13 mouse cellular contexts compared by ENCODE assay signal in the genomic region with DNA sequence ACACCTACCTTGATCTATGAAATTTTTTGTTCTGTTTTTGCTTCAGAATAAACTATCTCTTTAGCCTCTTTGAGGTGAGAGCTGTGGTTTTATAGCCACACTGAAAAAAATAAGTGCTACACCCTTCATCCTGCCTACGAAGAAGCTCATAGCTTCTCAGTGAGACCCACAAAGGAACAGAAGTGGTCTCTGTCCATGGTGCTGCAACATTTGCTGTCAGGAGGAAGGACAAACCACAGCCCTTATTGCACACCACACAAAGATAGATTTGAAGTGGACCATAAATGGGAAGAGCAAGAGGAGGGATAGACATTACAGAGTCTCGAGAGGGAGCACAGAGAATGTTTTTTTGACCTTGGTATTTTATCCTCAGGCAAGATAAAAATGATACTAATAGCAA. TPM values are rescaled to one million over a fixed set of nuclear protein-coding genes. Genes with fewer than 3 reads are reported as not detected.
A peak's percentile ranks its signal among the peaks of the same experiment; 100 is the strongest.
DNase-seq lines count a peak whose midpoint lies in the region; ATAC-seq and TF ChIP-seq lines count a peak whose summit lies in the region.
"Had no signal": no experiment of that assay in that cellular context is flagged by ENCODE, and none has a peak within 500 bp of the region (broad histone marks: within the 10 kb centered on the region; RNA-seq: fewer than 3 reads in every experiment).

No protein-coding gene starts in this region.

- ATAC-seq in hindbrain, postnatal 0 days, result no peak
- ATAC-seq in limb, embryonic 11.5 days (ENCODE audit: insufficient number of reproducible peaks, low FRiP score, low TSS enrichment, low read depth), result no peak
- ATAC-seq in frontal cortex, adult (ENCODE audit: low TSS enrichment), result no peak
- ATAC-seq in inflammation-experienced regulatory T-cells, adult 6 months, result no peak

- DNase-seq in hindbrain, embryonic 10.5 days (ENCODE audit: low spot score), result peak; percentile 25
- no peak for DNase-seq in hindbrain, postnatal 0 days (ENCODE audit: low spot score)
- peak; percentile 38 for DNase-seq in 416B (ENCODE audit: low read depth)
- peak; percentile 15 for DNase-seq in T-cell, adult 2 months (ENCODE audit: low spot score)
- DNase-seq in limb, embryonic 11.5 days (ENCODE audit: low spot score), result peak; percentile 69
- no peak for DNase-seq in layer of hippocampus, adult 2 months (ENCODE audit: low spot score in 2 of 2)
- DNase-seq: cerebellum, adult 18-20 months; heart, adult 2 months; kidney, adult 18-20 months had no signal

- no peak overlapping the region for H3K4me3 ChIP-seq in hindbrain, embryonic 10.5 days
- H3K4me3 ChIP-seq in hindbrain, postnatal 0 days (ENCODE audit: low read length), result no peak overlapping the region
- H3K4me3 ChIP-seq in limb, embryonic 11.5 days (ENCODE audit: low read depth, low read length), result no peak overlapping the region
- no peak overlapping the region for H3K4me3 ChIP-seq in layer of hippocampus, adult 2 months
- H3K4me3 ChIP-seq: forebrain, embryonic 12.5 days; heart, adult 2 months had no signal

- 63% methylated on average over 2 of the region's 2 CpGs for WGBS in hindbrain, embryonic 10.5 days
- WGBS in hindbrain, postnatal 0 days, result 56% methylated on average over 2 of the region's 2 CpGs
- 40% methylated on average over 2 of the region's 2 CpGs for WGBS in limb, embryonic 11.5 days

- no peak overlapping the region for H3K9ac ChIP-seq in hindbrain, postnatal 0 days (replicated peaks; ENCODE audit: low read length)
- H3K9ac ChIP-seq in limb, embryonic 11.5 days (ENCODE audit: low read length), result no peak overlapping the region
- H3K9ac ChIP-seq: forebrain, embryonic 12.5 days had no signal

- H3K27me3 ChIP-seq in hindbrain, embryonic 10.5 days (ENCODE audit: insufficient read depth, poor library complexity, severe bottlenecking), result no peaks in the 10 kb centered on the region
- no peaks in the 10 kb centered on the region for H3K27me3 ChIP-seq in hindbrain, postnatal 0 days (ENCODE audit: insufficient read depth, low read length)
- H3K27me3 ChIP-seq in limb, embryonic 11.5 days (ENCODE audit: control insufficient read depth, insufficient read depth, low read length), result no peaks in the 10 kb centered on the region
- H3K27me3 ChIP-seq: forebrain, embryonic 12.5 days had no signal

- peaks cover 20% of the 10 kb centered on the region for H3K4me1 ChIP-seq in hindbrain, embryonic 10.5 days (replicated peaks)
- H3K4me1 ChIP-seq in hindbrain, postnatal 0 days (ENCODE audit: insufficient read depth, low read length), result no peaks in the 10 kb centered on the region
- peaks cover 13% of the 10 kb centered on the region for H3K4me1 ChIP-seq in limb, embryonic 11.5 days (ENCODE audit: control insufficient read depth, insufficient read depth, low read length)

- no peaks in the 10 kb centered on the region for H3K36me3 ChIP-seq in hindbrain, embryonic 10.5 days
- H3K36me3 ChIP-seq in hindbrain, postnatal 0 days (ENCODE audit: insufficient read depth, low read length), result no peaks in the 10 kb centered on the region
- H3K36me3 ChIP-seq in limb, embryonic 11.5 days (ENCODE audit: control insufficient read depth, insufficient read depth, low read length), result no peaks in the 10 kb centered on the region
- H3K36me3 ChIP-seq: forebrain, embryonic 12.5 days; G1E had no signal

- no peak for TF ChIP-seq CTCF in hindbrain, postnatal 0 days (IDR thresholded peaks at IDR 0.05; ENCODE audit: low read depth)
- no peak for TF ChIP-seq CTCF in layer of hippocampus, adult 2 months (conservative IDR thresholded peaks at IDR 0.05)

- no peaks in the 10 kb centered on the region for H3K9me3 ChIP-seq in hindbrain, embryonic 10.5 days
- no peaks in the 10 kb centered on the region for H3K9me3 ChIP-seq in hindbrain, postnatal 0 days (ENCODE audit: low read length)
- no peaks in the 10 kb centered on the region for H3K9me3 ChIP-seq in limb, embryonic 11.5 days (ENCODE audit: control insufficient read depth, low read length)
- H3K9me3 ChIP-seq: forebrain, embryonic 12.5 days had no signal

- no peak overlapping the region for H3K27ac ChIP-seq in hindbrain, embryonic 10.5 days
- H3K27ac ChIP-seq in hindbrain, postnatal 0 days, result no peak overlapping the region
- no peak overlapping the region for H3K27ac ChIP-seq in limb, embryonic 11.5 days (replicated peaks; ENCODE audit: low read depth, low read length)
- H3K27ac ChIP-seq in layer of hippocampus, adult 2 months, result no peak overlapping the region
- H3K27ac ChIP-seq: forebrain, embryonic 12.5 days; heart, adult 2 months had no signal

- no peak overlapping the region for H3K4me2 ChIP-seq in hindbrain, postnatal 0 days (ENCODE audit: low read depth, low read length)
- no peak overlapping the region for H3K4me2 ChIP-seq in limb, embryonic 11.5 days (ENCODE audit: low read depth, severe bottlenecking)
- H3K4me2 ChIP-seq: forebrain, embryonic 12.5 days had no signal

RNA-seq across cellular contexts. Expression of a gene that starts 16.4 kb away (rescaled TPM):
- 89.5 and 94.7 TPM in 2 replicates for polyA plus RNA-seq in hindbrain, embryonic 10.5 days (2016; fragmentation: Nextera tagmentation; extraction: Ambion mirVana)
- 57.0 and 59.0 TPM in 2 replicates for total RNA-seq in hindbrain, postnatal 0 days (2014; rRNA removed)
- polyA plus RNA-seq in hindbrain, postnatal 0 days (2015; fragmentation: Nextera tagmentation; extraction: Ambion mirVana), result 92.9 and 95.6 TPM in 2 replicates
- 19.4 and 21.2 TPM in 2 replicates for polyA plus RNA-seq in limb, embryonic 11.5 days (2014; fragmentation: Nextera tagmentation; extraction: Ambion mirVana)
- 10 to 100 TPM; 57.6 to 63.9 TPM for total RNA-seq in layer of hippocampus, adult 2 months (2021)
- polyA plus RNA-seq in inflammation-experienced regulatory T-cells, adult 6 months (2017; shearing (Covaris generic)), result 1 to 10 TPM; 4.5 to 8.6 (median 6.0) TPM
- total RNA-seq: G1E had no signal
- polyA plus RNA-seq: G1E had no signal

RNA-seq across cellular contexts. Expression of a gene that starts 54.0 kb away (rescaled TPM):
- 32.4 and 32.7 TPM in 2 replicates for polyA plus RNA-seq in hindbrain, embryonic 10.5 days (2016; fragmentation: Nextera tagmentation; extraction: Ambion mirVana)
- total RNA-seq in hindbrain, postnatal 0 days (2014; rRNA removed), result 41.6 and 49.8 TPM in 2 replicates
- 45.5 and 48.6 TPM in 2 replicates for polyA plus RNA-seq in hindbrain, postnatal 0 days (2015; fragmentation: Nextera tagmentation; extraction: Ambion mirVana)
- 29.2 and 34.1 TPM in 2 replicates for polyA plus RNA-seq in limb, embryonic 11.5 days (2014; fragmentation: Nextera tagmentation; extraction: Ambion mirVana)
- 10 to 100 TPM; 21.1 to 21.6 TPM for total RNA-seq in layer of hippocampus, adult 2 months (2021)
- 10 to 100 TPM; 23.4 to 40.5 (median 34.5) TPM for polyA plus RNA-seq in inflammation-experienced regulatory T-cells, adult 6 months (2017; shearing (Covaris generic))

Comparison
In these comparisons a context has a peak if more than half of its experiments do, and no peak if none do; other contexts are left out.
1. DNase-seq: peak in hindbrain, embryonic 10.5 days (single experiment), 416B (single experiment), T-cell, adult 2 months (single experiment) and limb, embryonic 11.5 days (single experiment); none in hindbrain, postnatal 0 days (single experiment) and layer of hippocampus, adult 2 months (0 of 2).